Mouse (Mus musculus): ENCODE data around the gene Dtnb.

GRCm38 (mm10) chr12:3780405-3780891 lies 208.3 kb downstream of the Dtnb start:
- no peak for TF ChIP-seq CTCF (conservative IDR thresholded peaks at IDR 0.05; ENCODE audit: low read length)
- no peak for TF ChIP-seq NANOG (IDR thresholded peaks at IDR 0.05; ENCODE audit: borderline replicate concordance, low read length)
- TF ChIP-seq POU5F1 (IDR thresholded peaks at IDR 0.05; ENCODE audit: borderline replicate concordance, low read length) = no peak
